Mouse (Mus musculus): Measurements from ENCODE around the gene Defa33. TPM values are rescaled to one million over a fixed set of nuclear protein-coding genes. Genes with fewer than 3 reads are reported as not detected.

The Defa33 gene
- polyA plus RNA-seq (2015; fragmentation: Nextera tagmentation; extraction: Ambion mirVana), result not detected in 2 replicates

DNA sequence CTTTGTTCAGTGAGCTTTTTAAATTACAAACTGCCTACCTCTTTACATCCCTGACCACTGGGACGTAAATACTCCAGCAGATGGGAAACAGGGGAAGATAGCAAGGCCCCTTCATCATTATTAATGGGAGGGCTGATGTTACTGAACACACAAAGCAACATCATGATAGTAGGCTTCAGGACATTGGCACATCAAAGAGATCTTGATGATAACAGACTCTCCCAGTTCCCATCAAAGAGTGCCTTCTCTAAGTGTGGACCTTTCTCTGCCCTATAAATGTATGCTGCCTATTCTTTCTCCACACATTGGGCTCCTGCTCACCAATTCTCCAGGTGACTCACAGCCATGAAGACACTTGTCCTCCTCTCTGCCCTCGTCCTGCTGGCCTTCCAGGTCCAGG lies at the start of gene Defa33:
Defa33 (plus strand) TSS at position 301 of the 400 bp plus-strand sequence.

DNA sequence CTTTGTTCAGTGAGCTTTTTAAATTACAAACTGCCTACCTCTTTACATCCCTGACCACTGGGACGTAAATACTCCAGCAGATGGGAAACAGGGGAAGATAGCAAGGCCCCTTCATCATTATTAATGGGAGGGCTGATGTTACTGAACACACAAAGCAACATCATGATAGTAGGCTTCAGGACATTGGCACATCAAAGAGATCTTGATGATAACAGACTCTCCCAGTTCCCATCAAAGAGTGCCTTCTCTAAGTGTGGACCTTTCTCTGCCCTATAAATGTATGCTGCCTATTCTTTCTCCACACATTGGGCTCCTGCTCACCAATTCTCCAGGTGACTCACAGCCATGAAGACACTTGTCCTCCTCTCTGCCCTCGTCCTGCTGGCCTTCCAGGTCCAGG lies 13.4 kb upstream of the Defa33 start, which contains the start of gene Defa2:
Defa2 (plus strand) TSS at position 301 of the 400 bp plus-strand sequence.

DNA sequence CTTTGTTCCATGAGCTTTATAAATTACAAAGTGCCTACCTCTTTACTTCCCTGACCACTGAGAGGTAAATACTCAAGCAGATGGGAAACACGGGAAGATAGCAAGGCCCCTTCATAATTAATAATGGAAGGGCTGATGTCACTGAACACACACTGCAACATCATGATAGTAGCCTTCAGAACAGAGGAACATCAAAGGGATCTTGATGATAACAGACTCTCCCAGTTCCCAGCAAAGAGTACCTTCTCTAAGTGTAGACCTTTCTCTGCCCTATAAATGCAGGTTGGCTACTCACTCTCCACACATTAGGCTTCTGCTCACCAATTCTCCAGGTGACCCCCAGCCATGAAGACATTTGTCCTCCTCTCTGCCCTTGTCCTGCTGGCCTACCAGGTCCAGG lies 35.5 kb downstream of the Defa33 start, which contains the start of gene Defa36:
Defa36 (plus strand) TSS at position 301 of the 400 bp plus-strand sequence.

Other genes starting within 250 kb of the Defa33 start
- gene Defa22, start 229.5 kb upstream of the Defa33 start, polyA plus RNA-seq (2015; fragmentation: Nextera tagmentation; extraction: Ambion mirVana), result not detected in 2 replicates
- not detected in 2 replicates for gene Defa31, start 200.2 kb upstream of the Defa33 start, polyA plus RNA-seq (2015; fragmentation: Nextera tagmentation; extraction: Ambion mirVana)
- not detected in 2 replicates for gene Gm15293, start 190.2 kb upstream of the Defa33 start, polyA plus RNA-seq (2015; fragmentation: Nextera tagmentation; extraction: Ambion mirVana)
- not detected in 2 replicates for gene Gm15292, start 142.1 kb upstream of the Defa33 start, polyA plus RNA-seq (2015; fragmentation: Nextera tagmentation; extraction: Ambion mirVana)
- not detected in 2 replicates for gene Defa27, start 76.3 kb upstream of the Defa33 start, polyA plus RNA-seq (2015; fragmentation: Nextera tagmentation; extraction: Ambion mirVana)
- not detected in 2 replicates for gene Defa29, start 64.8 kb upstream of the Defa33 start, polyA plus RNA-seq (2015; fragmentation: Nextera tagmentation; extraction: Ambion mirVana)
- not detected in 2 replicates for gene Defa2, start 13.3 kb upstream of the Defa33 start, polyA plus RNA-seq (2015; fragmentation: Nextera tagmentation; extraction: Ambion mirVana)
- gene Defa36, start 35.6 kb downstream of the Defa33 start, polyA plus RNA-seq (2015; fragmentation: Nextera tagmentation; extraction: Ambion mirVana), result not detected in 2 replicates
- not detected in 2 replicates for gene Gm7849, start 64.7 kb downstream of the Defa33 start, polyA plus RNA-seq (2015; fragmentation: Nextera tagmentation; extraction: Ambion mirVana)
- not detected in 2 replicates for gene Defa20, start 117.4 kb downstream of the Defa33 start, polyA plus RNA-seq (2015; fragmentation: Nextera tagmentation; extraction: Ambion mirVana)
- not detected in 2 replicates for gene Defa32, start 137.2 kb downstream of the Defa33 start, polyA plus RNA-seq (2015; fragmentation: Nextera tagmentation; extraction: Ambion mirVana)
- not detected in 2 replicates for gene Defa37, start 173.6 kb downstream of the Defa33 start, polyA plus RNA-seq (2015; fragmentation: Nextera tagmentation; extraction: Ambion mirVana)
- not detected in 2 replicates for gene Defa28, start 191.2 kb downstream of the Defa33 start, polyA plus RNA-seq (2015; fragmentation: Nextera tagmentation; extraction: Ambion mirVana)
- not detected in 2 replicates for gene Gm7861, start 202.7 kb downstream of the Defa33 start, polyA plus RNA-seq (2015; fragmentation: Nextera tagmentation; extraction: Ambion mirVana)
- not detected in 2 replicates for gene Defa26, start 226.4 kb downstream of the Defa33 start, polyA plus RNA-seq (2015; fragmentation: Nextera tagmentation; extraction: Ambion mirVana)

Measured in skeletal muscle tissue, postnatal 0 days (tissue).